Mouse (Mus musculus) spleen, adult 18-20 months (tissue): ENCODE results near the gene Pdk2.
A peak's percentile ranks its signal among the peaks of the same experiment; 100 is the strongest.

ENCODE experiments used
- DNase-seq, 2 experiments: peaks; one replicate each; pipeline ENCODE4 v3.0.0; 2022; ENCODE audit warnings: mixed read lengths in 2 of 2

The Pdk2 gene

DNA sequence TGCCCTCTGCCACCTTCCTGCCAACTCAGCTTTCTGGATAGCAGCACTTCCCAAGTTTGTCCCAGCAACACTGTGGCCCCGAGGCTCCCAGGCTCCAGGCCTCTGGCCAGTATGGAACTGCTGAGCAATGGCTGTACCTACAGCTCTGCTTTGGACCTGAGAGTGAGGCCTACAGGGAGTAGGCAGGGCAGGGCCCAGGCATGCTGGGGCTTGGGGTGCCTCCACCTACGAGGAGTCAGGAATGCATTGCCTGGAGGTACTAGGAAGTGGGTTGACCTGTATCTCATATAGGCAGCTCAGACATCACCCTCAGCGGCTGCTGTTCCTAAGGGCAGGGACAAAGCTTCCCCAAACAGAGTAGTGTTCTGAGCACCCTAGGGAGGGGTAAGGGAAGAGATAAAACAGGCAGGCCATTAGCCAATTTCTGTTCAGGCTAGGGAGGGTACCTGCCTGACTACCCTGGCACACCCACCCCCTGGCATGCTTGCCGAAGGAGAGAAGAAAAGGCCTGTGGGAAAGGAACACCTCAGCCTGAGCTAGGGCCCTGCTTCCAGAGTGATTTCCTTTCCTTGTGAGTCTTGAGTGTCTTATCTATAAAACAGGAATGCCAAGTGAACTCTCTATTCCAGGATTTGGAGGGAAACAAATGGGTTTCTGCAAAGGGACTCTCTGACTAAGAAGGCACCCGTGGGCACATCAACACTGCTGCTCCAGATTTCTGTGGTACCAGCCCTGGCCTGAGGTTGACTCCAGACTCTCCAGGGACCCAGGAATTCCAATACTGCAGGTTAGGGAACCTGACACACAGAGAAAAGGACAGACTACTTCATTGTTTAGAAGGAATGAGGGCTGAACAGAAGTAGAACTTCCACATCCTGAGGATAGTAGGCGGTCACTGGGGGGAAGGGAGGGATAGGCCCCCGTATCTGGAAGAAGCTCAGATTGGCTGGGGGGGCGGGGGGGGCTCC, 29.3 kb upstream of the Pdk2 start:
- no peak for DNase-seq

DNA sequence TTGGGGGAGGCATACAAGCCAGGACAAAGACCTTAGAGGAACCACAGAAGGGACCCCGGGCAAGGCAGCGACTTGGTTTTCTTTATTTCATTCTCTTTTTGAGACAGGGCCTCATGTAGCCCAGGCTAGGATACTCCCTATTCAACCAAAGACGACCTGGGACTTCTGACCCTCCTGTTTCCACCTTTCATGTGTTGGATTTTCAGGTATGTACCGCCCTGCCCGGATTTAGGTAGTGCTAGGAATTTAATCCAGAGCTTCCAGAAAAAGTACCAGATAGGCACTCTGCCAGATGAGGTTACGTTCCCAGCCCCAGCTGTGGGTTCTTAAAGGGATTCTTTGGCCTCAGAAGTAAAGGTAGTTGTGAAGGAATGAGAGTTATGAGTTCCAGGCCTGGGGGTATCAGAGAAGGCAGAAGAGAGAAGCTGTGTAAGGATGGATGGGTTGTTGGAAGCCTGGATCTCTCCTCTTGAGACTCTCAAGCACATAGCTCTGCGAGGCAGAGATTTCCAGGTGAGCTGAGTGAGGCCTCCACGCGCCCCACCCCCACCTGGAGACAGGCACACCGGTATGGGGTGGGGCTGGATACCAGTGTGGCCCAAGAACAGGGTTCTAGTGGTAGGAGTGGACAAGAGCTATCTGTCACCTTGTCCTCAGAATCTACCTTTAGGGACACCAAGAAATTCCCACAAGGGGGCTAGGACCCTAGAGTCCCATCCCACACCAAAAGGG, 28.2 kb upstream of the Pdk2 start:
- DNase-seq, result no peak

DNA sequence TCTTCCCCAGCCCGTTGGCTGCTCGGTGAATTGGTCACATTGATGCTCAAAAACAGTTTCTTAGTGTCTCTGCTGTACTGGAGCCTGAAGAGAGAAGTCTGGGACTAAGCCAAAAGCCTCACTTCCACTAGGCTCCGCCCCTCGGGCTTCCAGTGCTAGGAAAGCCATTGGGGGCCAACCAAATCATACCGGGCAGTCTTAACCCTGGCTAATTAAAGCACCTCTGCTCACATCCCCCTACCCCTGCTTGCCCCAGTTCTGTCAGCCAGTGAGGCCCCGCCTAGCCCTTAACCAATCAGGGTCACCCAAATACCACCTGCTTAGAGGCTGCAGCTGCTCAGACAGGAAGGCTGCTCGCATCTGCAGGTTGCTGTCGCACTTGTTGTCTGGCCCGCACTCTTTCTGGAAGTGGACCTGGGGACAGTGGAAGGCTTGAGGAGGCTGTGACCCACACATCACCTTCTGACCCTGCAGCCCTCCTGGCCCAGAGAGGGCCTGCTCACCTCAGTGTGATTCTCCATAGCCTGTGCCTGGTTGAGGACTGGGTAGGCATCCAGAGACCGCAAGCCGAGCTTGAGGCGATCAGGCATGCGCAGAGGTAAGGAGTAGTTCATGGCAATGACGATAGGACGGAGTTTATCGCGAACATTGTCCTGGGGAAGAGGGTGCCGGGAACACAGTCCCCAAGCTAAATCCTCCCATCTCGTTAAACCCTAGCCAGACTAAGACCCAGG, 15.8 kb upstream of the Pdk2 start:
- DNase-seq, result no peak

DNA sequence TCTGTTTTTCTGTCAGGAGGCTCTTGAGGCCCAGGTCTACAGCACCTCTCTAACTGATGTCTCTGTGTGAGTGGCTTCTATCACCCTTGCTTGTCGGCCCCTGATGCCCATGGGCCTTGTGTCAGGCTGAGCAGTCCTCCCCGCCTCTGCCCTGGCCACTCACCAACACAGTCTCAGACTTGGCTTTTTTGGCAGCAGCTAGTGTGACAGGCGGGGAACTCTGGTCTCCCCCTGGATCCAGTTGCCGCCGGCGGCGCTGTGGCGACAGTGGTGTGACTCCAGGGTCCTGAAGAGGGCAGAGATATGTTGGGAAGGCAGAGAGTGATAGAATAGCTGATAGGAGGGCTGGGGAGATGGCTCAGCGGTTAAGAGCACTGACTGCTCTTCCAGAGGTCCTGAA, 11.9 kb upstream of the Pdk2 start:
- no peak for DNase-seq

DNA sequence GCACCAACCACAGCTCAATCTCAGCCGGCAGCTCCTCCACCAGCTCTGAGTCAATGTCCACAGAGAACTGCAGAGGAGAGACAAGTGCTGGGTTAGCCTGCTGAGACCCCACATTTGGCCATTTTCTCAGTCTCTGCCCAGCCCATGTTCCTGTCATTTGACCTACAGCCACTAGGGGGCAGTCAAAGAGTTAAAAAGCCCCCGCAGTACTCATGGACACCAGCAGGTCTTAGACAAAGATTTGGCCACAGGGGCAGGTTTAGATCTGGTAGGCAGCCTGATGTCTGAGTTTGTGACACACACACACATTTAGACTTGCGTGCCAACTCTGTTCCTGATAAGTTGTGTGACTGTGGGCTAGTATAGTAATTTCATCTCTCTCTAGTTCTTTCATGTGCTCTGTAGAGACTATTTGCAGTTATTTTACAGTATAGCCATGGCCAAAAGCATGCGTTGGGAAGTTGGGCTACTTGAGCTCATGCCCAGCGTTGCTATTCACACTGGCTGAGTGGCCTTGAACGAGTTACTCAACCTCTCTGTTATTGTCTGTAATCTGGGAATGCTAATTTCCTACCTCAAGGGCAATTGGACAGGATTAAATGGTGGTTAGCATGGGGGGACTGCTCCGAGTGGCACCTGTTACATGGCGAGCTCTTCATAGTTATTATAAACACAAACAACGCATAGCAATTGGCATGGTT, 6.0 kb upstream of the Pdk2 start:
- peak in 1 of 2 experiments; percentile 49 for DNase-seq

DNA sequence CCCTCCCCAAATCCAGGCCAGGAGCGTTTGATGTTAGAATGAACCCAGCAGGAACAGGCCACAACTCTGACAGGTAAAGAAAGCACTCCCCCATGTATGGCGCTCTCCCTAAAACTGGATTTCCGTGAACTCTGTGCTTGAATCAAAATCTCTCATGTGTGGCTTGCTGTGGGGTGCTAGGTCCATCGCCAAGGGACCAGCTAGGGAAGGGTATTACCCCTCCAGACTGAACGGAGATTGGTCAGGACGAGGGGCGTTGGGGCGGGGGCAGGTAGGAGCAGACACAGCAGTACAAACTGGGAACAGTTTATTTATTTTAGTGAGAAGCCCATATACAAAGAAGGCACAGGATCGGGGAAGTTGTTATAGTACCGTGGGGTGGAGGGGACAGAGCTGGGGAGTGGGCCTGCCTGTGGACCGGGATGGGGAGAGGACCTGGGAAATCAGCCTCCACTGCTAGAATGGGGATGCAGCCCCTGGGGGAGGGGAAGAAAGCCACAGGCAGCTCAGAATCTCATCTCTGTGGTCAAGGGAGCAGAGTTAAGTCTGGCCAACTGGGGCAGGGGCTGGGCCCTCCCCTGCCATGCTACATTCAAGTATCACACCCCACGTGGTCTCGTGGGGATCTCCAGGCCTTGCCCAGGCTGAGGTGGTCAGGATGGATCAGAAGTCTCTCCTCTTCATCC, 3.2 kb upstream of the Pdk2 start:
- DNase-seq, result no peak

DNA sequence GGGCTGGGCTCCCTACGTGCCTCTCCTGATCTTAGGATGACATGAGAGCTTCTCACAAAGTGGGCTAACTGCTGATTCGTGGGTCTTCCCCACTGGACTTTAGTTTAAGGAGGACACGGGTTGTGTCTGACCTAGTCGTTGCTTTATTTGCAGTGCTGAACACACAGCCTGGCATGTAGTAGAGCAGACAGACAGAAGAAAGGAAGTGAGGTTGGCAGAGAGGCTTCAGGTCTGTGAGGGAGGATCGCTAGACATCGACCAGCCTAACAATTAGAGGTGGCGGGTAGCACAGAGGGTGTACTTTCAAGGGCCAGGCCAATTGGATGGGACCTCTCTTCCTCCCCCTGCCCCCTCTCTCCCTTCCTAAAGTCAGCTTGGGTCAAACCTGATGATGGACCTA, 2.5 kb upstream of the Pdk2 start:
- no peak for DNase-seq

DNA sequence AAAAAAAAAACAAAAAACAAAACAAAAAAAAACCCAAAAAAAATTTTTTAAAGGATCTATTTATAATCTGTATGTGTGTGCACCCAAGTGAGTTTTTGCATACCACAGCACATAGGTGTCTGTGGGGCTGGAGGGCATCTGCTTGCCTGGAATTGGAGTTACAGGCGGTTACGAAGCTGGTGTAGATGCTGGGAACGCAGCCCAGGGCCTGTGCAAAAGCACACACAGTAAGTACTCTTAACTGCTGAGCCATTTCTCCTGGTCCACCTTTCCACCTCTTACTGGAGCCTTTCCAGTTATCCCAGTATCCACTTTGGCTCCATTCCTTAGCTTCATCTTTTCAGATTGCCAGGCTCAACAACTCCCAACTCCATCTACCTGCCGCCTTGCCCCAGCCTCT, 1.9 kb upstream of the Pdk2 start:
- DNase-seq, result no peak

DNA sequence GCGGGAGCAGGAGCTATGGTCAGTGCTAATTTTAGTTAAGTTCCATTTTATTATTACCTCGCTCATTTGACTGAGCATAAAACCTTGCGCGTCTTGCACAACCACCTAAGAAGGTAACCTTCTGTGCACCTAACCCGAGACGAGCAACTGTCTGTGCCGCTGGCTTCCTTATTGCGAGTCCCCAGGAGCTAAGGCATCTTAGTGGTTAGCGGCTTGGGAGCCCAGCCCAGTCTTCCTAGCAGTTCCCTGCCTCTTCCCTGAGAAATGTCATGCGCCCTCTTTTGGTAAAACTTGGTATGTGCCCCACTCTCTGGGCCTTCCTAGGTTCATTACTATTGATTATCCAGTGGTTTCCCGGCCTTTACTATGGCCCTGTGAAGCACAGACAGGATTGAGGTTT, 942 bp upstream of the Pdk2 start:
- DNase-seq, result peak; percentile 32 to 69

DNA sequence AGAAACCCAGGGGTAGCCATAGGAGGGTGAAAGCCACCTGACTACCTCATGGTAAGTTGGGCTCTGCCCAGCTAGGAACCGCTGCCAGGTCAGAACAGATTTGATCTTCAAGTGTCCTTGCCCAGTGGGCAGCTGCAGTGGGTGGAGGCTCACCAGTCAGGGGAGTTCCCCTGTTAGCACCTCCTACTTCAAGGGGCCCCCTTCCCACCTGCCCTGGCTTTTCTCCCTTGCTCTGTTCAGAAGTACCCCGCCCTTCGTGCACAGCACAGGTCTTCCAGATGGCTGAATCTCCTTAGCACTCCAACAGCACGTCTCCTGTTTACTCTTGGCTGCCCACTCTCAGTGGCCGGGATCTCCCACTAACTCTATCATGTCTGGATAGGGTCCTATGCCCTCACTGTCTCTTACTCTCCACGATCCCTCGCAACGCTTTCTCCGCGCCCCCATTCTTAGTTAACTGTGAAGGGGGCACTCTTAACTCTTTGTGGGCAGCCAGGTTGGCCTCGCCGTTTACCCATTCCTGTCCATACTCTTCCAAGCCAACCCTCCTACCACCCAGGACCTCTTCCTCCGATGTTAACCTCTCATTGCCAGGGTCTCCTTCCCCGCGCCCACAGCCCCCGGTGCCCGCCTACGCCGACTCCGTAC, 539 bp downstream of the Pdk2 start:
- DNase-seq, result peak in 1 of 2 experiments; percentile 5

DNA sequence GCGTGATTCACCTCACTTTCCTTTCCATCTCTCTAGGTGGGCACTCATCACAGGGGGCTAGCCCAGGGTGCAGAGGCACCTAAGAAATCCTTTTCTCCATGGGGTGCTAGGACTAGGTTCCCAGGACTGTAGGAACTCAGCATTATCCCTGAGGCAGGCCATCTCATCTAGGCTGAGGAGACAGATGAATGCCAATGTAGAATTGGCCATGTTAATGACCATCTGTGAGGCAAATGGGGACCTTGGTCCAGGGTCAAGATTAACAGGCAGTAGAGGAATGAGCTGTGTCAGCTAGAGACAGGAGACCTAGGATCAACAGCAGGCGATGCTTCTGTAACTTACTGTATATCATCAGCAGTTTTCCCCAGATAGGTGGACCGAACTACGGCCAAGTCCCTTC, 1.4 kb downstream of the Pdk2 start:
- DNase-seq, result no peak

DNA sequence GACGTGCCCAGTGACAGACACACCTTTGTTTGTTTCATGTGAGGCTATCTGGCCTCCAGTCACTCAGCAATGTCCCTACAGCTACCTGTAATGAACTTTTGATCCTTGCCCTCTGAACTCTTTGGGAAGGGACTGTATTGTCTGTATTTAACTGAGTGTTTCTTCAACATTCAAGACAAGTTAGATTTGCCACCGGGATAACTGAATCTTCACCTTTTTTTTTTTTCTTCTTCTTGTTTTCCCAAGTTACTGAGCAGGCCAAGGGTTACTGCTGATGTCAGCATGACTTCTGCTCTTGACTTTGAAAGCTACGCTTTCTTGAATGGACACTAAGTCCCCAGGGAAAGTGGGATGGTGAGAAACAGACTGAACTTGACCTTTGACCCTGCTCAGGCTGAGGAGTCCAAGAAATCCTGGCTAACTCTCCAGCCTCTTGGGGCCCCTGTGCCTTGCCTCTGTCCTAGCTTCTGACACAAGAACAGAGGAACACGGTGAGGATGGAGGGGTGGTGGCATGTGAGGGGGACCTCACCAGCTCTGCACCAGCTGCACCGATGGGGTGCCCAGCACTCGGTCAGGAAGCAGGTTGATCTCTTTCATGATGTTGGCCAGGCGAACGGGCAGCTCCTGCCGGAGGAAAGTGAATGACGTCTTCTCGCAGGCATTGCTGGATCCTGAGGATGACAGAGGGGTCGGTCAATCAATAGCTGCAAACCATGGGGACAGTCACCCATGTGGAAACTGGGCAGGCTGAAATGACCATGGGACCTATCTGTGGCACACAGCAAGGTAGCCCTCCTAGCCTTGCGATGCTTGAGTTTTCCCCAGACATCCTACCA, 2.1 kb downstream of the Pdk2 start:
- DNase-seq, result no peak

DNA sequence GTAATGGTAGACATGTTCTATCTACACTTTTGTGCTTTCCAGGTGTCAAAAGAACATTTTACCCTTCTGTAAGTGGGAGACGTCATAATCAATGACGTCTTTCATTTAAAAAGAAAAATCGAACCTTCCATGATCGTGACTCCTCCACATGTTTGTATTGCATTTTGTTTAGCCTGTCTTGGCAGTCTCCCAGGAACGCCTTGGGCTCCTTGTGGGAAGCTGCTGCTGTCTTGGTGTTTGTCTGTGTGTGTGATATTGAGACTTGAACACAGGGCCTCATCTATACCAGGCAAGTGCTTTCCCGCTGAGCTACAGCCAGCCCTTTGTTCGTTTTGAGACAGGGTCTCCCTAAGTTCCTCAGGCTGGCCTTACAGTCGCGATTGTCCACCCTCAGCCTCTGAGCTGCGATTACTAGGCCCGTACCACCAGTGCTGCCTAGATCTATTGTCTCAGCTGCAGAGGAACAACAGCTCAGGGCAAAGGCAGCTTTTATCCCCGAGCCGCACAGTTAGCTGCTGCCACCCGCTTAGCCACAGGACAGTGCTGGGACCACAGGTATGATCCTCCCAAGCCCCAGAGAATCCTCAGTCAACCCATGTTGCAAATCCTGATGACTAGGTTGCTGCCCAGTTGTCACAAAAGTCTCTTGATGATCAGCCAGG, 2.9 kb downstream of the Pdk2 start:
- DNase-seq, result no peak

DNA sequence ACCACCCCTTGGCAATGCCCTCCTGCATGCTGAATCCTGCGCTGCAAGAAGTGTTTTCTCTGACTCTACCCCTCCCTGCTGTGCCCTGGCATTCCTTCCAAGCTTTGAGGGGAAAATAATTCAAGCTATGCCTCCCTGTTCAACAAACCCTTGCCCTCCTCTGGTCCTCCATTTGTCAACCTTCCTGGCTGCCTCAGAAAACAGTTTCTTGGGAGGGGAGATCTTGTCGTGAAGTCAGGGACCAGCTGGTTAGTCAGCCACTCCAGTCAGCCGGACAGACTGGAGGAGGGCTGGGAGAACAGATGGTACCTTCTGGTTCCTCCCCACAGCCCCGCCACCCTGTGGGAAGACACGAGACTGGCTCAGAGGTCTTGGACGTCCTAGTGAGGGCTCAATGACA, 3.8 kb downstream of the Pdk2 start:
- no peak for DNase-seq

DNA sequence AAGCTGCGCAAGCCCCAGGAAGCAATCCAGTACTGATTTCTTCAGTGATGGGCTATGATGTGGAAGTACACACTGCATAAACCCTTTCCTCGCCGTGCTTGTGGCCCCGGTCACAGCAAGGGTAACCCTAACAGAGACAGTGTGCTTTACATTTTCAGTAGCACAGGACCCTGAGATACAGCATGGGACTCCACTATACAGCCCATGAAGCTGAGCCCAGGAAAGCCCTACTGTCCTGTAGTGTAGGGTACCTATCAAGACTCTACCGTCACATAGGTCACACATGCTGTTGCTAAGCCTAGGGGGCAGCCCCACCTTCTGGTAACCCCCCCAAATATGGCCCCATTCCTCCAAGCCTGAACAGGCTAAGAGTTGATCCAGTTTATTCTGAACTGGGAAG, 4.6 kb downstream of the Pdk2 start:
- no peak for DNase-seq

DNA sequence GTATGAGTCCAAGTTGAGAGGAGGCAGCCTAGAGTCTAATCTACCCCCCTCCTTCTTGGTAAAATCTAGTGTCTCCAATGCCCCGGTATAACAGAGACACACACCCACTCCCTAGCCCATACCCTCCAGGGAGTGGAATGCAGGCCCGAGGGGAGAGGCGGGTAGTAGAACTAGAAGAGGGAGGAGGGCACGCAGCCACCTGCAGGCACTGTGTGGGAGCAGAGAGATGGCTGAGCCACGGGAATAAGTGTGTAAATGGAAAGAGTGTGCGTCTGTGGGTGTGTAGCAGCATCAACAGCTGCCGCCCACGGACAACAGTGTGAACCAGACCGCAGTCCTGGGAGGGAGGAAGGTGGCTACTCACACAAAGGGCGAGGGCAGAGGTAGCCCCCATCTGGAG, 6.3 kb downstream of the Pdk2 start:
- no peak for DNase-seq

DNA sequence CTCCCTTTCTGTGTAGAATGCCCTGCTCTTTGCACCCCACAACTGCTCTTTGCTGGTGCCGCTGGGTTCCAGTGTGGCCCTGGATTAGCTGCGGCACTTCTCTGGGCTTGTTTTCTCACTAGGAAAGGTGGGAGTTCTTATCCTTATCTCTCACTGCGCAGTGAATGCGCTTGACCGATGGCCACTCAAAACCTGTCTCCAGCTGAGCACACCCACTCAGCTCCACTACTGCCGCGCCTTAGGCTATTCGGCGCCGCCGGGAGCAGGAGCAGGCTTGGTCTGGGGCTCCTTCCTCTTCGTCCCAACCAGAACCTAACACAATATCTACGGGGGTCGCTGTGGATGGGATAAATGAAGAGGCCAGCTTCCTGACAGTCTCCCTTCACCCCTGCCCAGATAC, 7.5 kb downstream of the Pdk2 start:
- no peak for DNase-seq

DNA sequence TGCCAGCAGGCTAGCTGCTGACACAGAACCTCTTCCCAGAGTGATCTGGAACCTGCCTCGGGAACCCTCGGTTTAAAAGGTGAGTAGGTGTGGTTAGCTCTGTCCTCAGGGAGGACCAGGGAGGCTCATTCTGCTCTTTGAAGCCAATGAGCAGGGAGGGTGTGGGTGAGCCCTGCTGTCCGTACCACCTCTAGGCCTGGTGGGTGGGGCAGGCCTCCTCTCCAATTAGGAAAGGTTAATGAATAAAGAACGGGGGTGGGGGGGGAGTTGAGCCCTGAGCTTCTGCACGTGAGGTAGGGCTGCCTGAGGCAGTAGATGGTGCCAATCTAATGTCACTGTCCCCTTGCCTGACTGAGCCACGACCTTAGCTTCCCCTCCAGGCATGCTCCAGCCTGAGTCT, 8.2 kb downstream of the Pdk2 start:
- no peak for DNase-seq

DNA sequence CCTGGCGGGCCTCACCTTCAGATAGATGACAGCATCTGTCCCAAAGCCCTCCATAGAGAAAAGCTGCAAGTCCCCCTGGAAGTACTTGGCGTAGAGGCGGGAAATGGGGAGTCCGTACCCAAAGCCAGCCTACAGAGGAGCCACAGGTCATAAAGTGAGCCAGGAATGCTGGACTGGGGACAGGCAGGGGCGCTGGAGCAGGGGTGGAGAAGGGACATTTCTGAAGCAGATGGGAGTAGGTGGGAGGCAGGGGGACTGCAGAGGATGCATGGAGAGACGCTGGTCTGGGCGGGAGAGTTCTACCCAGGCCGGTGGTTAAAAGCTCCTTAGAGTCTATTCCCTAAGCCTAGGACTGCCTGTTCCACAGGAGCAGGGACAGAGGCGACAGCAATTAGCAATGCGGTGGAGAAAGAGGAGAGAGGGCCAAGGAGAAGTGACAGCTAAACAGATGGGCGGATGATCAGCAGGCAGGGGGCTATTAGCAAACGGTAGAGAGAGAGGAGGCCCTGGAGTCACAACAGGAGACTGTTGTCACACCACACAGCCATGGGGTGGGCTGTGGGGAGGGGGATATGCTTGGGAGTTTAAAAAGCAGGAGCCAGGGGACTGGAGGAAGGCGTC, 13.2 kb downstream of the Pdk2 start:
- DNase-seq, result no peak

DNA sequence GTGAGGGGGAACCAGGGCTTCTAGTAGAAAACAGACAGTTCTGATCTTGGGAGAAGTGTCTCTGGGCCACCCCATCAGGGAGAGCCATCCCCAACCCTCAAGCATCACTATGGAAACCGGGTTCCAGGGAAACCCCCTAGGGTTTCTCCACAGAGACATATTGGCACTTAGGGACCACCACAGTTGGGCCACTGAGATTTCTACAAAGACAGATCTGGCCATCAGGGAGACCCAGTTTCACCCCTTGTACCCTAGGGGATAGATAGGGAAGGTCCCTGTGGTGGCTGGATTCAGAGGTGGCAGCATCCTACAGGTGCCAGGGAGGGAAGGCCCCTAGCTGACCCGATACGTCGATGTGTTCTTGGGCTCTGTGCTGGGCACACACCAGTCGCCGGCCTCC, 14.3 kb downstream of the Pdk2 start:
- DNase-seq, result no peak
